Mouse (Mus musculus) liver, adult 10 weeks (tissue): ENCODE measurements around the gene Parg. TPM values are rescaled to one million over a fixed set of nuclear protein-coding genes. Genes with fewer than 3 reads are reported as not detected.

Source experiments
- polyA plus RNA-seq: library from polyadenylated mRNA; stranded (reverse); fragments of 350-450 nt; fragmentation: Illumina TruSeq; extraction: RNeasy Lipid Tissue Mini Kit (QIAGEN cat#74804); gene quantifications from one replicate; pipeline ENCODE4 v1.2.3, GENCODE M21; 2014; ENCODE audit warnings: low read depth, low replicate concordance

Gene Parg
- polyA plus RNA-seq, result 19.5 TPM

GRCm38 (mm10) chr14:32201791-32202451 lies at the start of gene Parg, which contains the start of gene Timm23:
Gene Parg (plus strand): TSS chr14:32201949.
Gene Timm23 (minus strand): TSS chr14:32201898.

GRCm38 (mm10) chr14:32159690-32160246 lies 42.0 kb upstream of the Parg start, which contains the start of gene Ncoa4:
Gene Ncoa4 (plus strand): TSS chr14:32159865.

GRCm38 (mm10) chr14:32321732-32322685 lies 120.3 kb downstream of the Parg start, which contains the start of gene Ogdhl:
Gene Ogdhl (plus strand): TSS chr14:32322019.

Other genes with a start within 250 kb of the Parg start
- gene Galnt15, start 173.0 kb upstream of the Parg start, polyA plus RNA-seq, result 0.74 TPM
- gene Oxnad1, start 116.6 kb upstream of the Parg start, polyA plus RNA-seq, result 44.4 TPM
- gene Dph3, start 116.2 kb upstream of the Parg start, polyA plus RNA-seq, result 23.3 TPM
- not detected for gene Msmb, start 59.9 kb upstream of the Parg start, polyA plus RNA-seq
- gene Ncoa4, start 42.1 kb upstream of the Parg start, polyA plus RNA-seq, result 164 TPM
- gene Timm23, start 51 bp upstream of the Parg start, polyA plus RNA-seq, result 154 TPM
- not detected for gene Ogdhl, start 120.1 kb downstream of the Parg start, polyA plus RNA-seq
- gene 1700024G13Rik, start 186.4 kb downstream of the Parg start, polyA plus RNA-seq, result not detected